12 mouse cellular contexts compared by ENCODE assay signal in the genomic region with DNA sequence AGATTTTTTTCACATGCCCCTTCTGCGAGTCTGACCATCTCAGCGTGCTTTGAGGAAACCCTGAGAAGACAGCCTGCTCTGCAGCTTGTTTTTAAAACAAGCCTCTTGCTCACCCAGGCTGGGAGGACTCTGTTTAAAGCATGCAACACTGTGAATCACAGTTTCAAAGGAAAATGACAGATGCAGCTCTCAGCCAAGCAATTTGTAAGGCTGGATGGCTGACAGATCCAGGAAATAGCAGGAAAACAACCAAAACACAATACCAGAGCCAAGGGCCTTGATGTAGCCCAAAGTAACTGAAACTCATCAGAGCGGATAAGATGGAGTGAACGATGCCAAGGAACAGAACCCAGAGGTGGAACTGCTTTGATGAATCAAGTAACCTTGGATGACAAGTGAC. TPM values are rescaled to one million over a fixed set of nuclear protein-coding genes. Genes with fewer than 3 reads are reported as not detected.
DNase-seq lines count a peak whose midpoint lies in the region; ATAC-seq and TF ChIP-seq lines count a peak whose summit lies in the region.
"Had no signal": no experiment of that assay in that cellular context is flagged by ENCODE, and none has a peak within 500 bp of the region (broad histone marks: within the 10 kb centered on the region; RNA-seq: fewer than 3 reads in every experiment).

No protein-coding gene starts in this region.

- H3K4me1 ChIP-seq in hindbrain, postnatal 0 days (ENCODE audit: insufficient read depth, low read length), result no peaks in the 10 kb centered on the region
- H3K4me1 ChIP-seq in hindbrain, embryonic 16.5 days (ENCODE audit: control insufficient read depth, insufficient read depth, low read depth, low read length), result no peaks in the 10 kb centered on the region
- H3K4me1 ChIP-seq in cerebellum, adult 2 months (ENCODE audit: control insufficient read depth, insufficient read depth, low read length), result no peaks in the 10 kb centered on the region
- no peaks in the 10 kb centered on the region for H3K4me1 ChIP-seq in forebrain, postnatal 0 days (ENCODE audit: insufficient read depth)
- H3K4me1 ChIP-seq in intestine, embryonic 15.5 days (replicated peaks), result no peaks in the 10 kb centered on the region
- H3K4me1 ChIP-seq: embryonic facial prominence, embryonic 12.5 days had no signal

- H3K4me3 ChIP-seq in hindbrain, postnatal 0 days (ENCODE audit: low read length), result no peak overlapping the region
- H3K4me3 ChIP-seq in hindbrain, embryonic 16.5 days (ENCODE audit: low read length), result no peak overlapping the region
- no peak overlapping the region for H3K4me3 ChIP-seq in cerebellum, adult 2 months (replicated peaks; ENCODE audit: insufficient read depth, low read depth, low read length)
- no peak overlapping the region for H3K4me3 ChIP-seq in forebrain, postnatal 0 days (ENCODE audit: low read depth, low read length)
- H3K4me3 ChIP-seq in intestine, embryonic 15.5 days (replicated peaks), result no peak overlapping the region
- no peak overlapping the region for H3K4me3 ChIP-seq in gastrocnemius, adult 2 months
- H3K4me3 ChIP-seq: embryonic facial prominence, embryonic 12.5 days had no signal

- no peaks in the 10 kb centered on the region for H3K27me3 ChIP-seq in hindbrain, postnatal 0 days (ENCODE audit: insufficient read depth, low read length)
- no peaks in the 10 kb centered on the region for H3K27me3 ChIP-seq in hindbrain, embryonic 16.5 days (replicated peaks; ENCODE audit: control insufficient read depth, insufficient read depth, low read length)
- no peaks in the 10 kb centered on the region; the same call in 1 of the 2 replicates for H3K27me3 ChIP-seq in cerebellum, adult 2 months (ENCODE audit: control insufficient read depth, insufficient read depth, low read length)
- H3K27me3 ChIP-seq in forebrain, postnatal 0 days (ENCODE audit: insufficient read depth, low read length), result no peaks in the 10 kb centered on the region
- H3K27me3 ChIP-seq in intestine, embryonic 15.5 days (replicated peaks), result no peaks in the 10 kb centered on the region
- H3K27me3 ChIP-seq: CH12.LX; embryonic facial prominence, embryonic 12.5 days had no signal

- no peaks in the 10 kb centered on the region for H3K9me3 ChIP-seq in hindbrain, postnatal 0 days (ENCODE audit: low read length)
- H3K9me3 ChIP-seq in hindbrain, embryonic 16.5 days (ENCODE audit: control insufficient read depth, low read length), result no peaks in the 10 kb centered on the region
- no peaks in the 10 kb centered on the region for H3K9me3 ChIP-seq in forebrain, postnatal 0 days (ENCODE audit: low read length)
- H3K9me3 ChIP-seq in intestine, embryonic 15.5 days, result no peaks in the 10 kb centered on the region
- H3K9me3 ChIP-seq: embryonic facial prominence, embryonic 12.5 days had no signal

- peak; percentile 7 for DNase-seq in hindbrain, postnatal 0 days (ENCODE audit: low spot score)
- DNase-seq in cerebellum, adult 2 months, result peak; percentile 12 to 38
- peak; percentile 85 for DNase-seq in forebrain, postnatal 0 days
- DNase-seq in lung, postnatal 25 days (ENCODE audit: low spot score), result peak; percentile 3
- DNase-seq in thymus, postnatal 10 days (ENCODE audit: low spot score in 2 of 2), result no peak
- DNase-seq in gastrocnemius, adult 2 months, result no peak
- DNase-seq: gastrocnemius, postnatal 36 days; kidney, adult 9 months had no signal

- H3K4me2 ChIP-seq in hindbrain, postnatal 0 days (ENCODE audit: low read depth, low read length), result no peak overlapping the region
- H3K4me2 ChIP-seq in hindbrain, embryonic 16.5 days (ENCODE audit: low read length), result no peak overlapping the region
- H3K4me2 ChIP-seq in forebrain, postnatal 0 days (ENCODE audit: low read depth), result no peak overlapping the region
- no peak overlapping the region for H3K4me2 ChIP-seq in intestine, embryonic 15.5 days (replicated peaks)
- H3K4me2 ChIP-seq: embryonic facial prominence, embryonic 12.5 days had no signal

- TF ChIP-seq CTCF in hindbrain, postnatal 0 days (IDR thresholded peaks at IDR 0.05; ENCODE audit: low read depth), result no peak
- TF ChIP-seq CTCF in cerebellum, adult 2 months (IDR thresholded peaks at IDR 0.05; ENCODE audit: borderline replicate concordance, insufficient read depth, low read depth, low read length), result no peak
- TF ChIP-seq CTCF in forebrain, postnatal 0 days (IDR thresholded peaks at IDR 0.05; ENCODE audit: low read depth), result no peak
- no peak for TF ChIP-seq CTCF in gastrocnemius, adult 2 months (IDR thresholded peaks at IDR 0.05)

- 44% methylated on average over 4 of the region's 4 CpGs for WGBS in hindbrain, postnatal 0 days
- 68% methylated on average over 4 of the region's 4 CpGs for WGBS in hindbrain, embryonic 16.5 days
- 13% methylated on average over 4 of the region's 4 CpGs for WGBS in cerebellum, adult 2 months
- WGBS in forebrain, postnatal 0 days, result 31% methylated on average over 4 of the region's 4 CpGs
- WGBS in intestine, embryonic 15.5 days, result 64% methylated on average over 4 of the region's 4 CpGs

- intact Hi-C loops in gastrocnemius, adult 2 months (cut with DNase I), result no loop called here

- no peak overlapping the region for H3K9ac ChIP-seq in hindbrain, postnatal 0 days (replicated peaks; ENCODE audit: low read length)
- H3K9ac ChIP-seq in hindbrain, embryonic 16.5 days (ENCODE audit: low read depth, low read length), result no peak overlapping the region
- H3K9ac ChIP-seq in forebrain, postnatal 0 days, result no peak overlapping the region
- H3K9ac ChIP-seq in intestine, embryonic 15.5 days, result no peak overlapping the region
- H3K9ac ChIP-seq: embryonic facial prominence, embryonic 12.5 days had no signal

- H3K27ac ChIP-seq in hindbrain, postnatal 0 days, result no peak overlapping the region
- no peak overlapping the region for H3K27ac ChIP-seq in hindbrain, embryonic 16.5 days (ENCODE audit: low read depth, low read length)
- no peak overlapping the region for H3K27ac ChIP-seq in cerebellum, adult 2 months (ENCODE audit: insufficient read depth, low read length)
- H3K27ac ChIP-seq in forebrain, postnatal 0 days (ENCODE audit: low read depth, low read length), result no peak overlapping the region
- no peak overlapping the region for H3K27ac ChIP-seq in intestine, embryonic 15.5 days
- no peak overlapping the region for H3K27ac ChIP-seq in gastrocnemius, adult 2 months
- H3K27ac ChIP-seq: embryonic facial prominence, embryonic 12.5 days had no signal

- H3K36me3 ChIP-seq in hindbrain, postnatal 0 days (ENCODE audit: insufficient read depth, low read length), result no peaks in the 10 kb centered on the region
- H3K36me3 ChIP-seq in hindbrain, embryonic 16.5 days (ENCODE audit: control insufficient read depth, insufficient read depth, low read length), result no peaks in the 10 kb centered on the region
- H3K36me3 ChIP-seq in forebrain, postnatal 0 days (ENCODE audit: insufficient read depth), result no peaks in the 10 kb centered on the region
- no peaks in the 10 kb centered on the region for H3K36me3 ChIP-seq in intestine, embryonic 15.5 days
- H3K36me3 ChIP-seq: embryonic facial prominence, embryonic 12.5 days had no signal

- TF ChIP-seq POLR2A in cerebellum, adult 2 months (IDR thresholded peaks at IDR 0.05; ENCODE audit: borderline replicate concordance, insufficient read depth, low read length), result no peak

- no peak for ATAC-seq in hindbrain, postnatal 0 days
- ATAC-seq in hindbrain, embryonic 16.5 days, result no peak
- ATAC-seq in forebrain, postnatal 0 days, result peak; percentile 91
- ATAC-seq in intestine, embryonic 15.5 days, result no peak

RNA-seq across cellular contexts. Expression of gene Pard3, which starts 24.8 kb away (rescaled TPM):
- total RNA-seq in hindbrain, postnatal 0 days (2014; rRNA removed), result 29.3 and 36.0 TPM in 2 replicates
- 11.9 and 12.8 TPM in 2 replicates for polyA plus RNA-seq in hindbrain, postnatal 0 days (2015; fragmentation: Nextera tagmentation; extraction: Ambion mirVana)
- polyA plus RNA-seq in hindbrain, embryonic 16.5 days (2015; fragmentation: Nextera tagmentation; extraction: Ambion mirVana), result 12.1 and 14.3 TPM in 2 replicates
- polyA plus RNA-seq in cerebellum, adult 2 months (2012; rRNA removed), result 13.2 and 13.5 TPM in 2 replicates
- total RNA-seq in forebrain, postnatal 0 days (2014; rRNA removed), result 21.6 and 31.0 TPM in 2 replicates
- polyA plus RNA-seq in forebrain, postnatal 0 days (2015; fragmentation: Nextera tagmentation; extraction: Ambion mirVana), result 7.5 and 11.4 TPM in 2 replicates
- polyA plus RNA-seq in intestine, embryonic 15.5 days (2015; fragmentation: Nextera tagmentation; extraction: Ambion mirVana), result 24.5 and 25.9 TPM in 2 replicates
- 10 to 100 TPM; 29.8 to 30.2 TPM for total RNA-seq in gastrocnemius, adult 2 months (2021)

Comparison
In these comparisons a context has a peak if more than half of its experiments do, and no peak if none do; other contexts are left out.
1. DNase-seq: peak in hindbrain, postnatal 0 days (single experiment), cerebellum, adult 2 months (2 of 2), forebrain, postnatal 0 days (single experiment) and lung, postnatal 25 days (single experiment); none in thymus, postnatal 10 days (0 of 2) and gastrocnemius, adult 2 months (single experiment).